Mouse (Mus musculus): ENCODE measurements around the gene Zbtb17. TPM values are rescaled to one million over a fixed set of nuclear protein-coding genes. Genes with fewer than 3 reads are reported as not detected.

Gene Zbtb17
- 31.9 and 33.2 TPM in 2 replicates for polyA plus RNA-seq (2012; rRNA removed)

DNA sequence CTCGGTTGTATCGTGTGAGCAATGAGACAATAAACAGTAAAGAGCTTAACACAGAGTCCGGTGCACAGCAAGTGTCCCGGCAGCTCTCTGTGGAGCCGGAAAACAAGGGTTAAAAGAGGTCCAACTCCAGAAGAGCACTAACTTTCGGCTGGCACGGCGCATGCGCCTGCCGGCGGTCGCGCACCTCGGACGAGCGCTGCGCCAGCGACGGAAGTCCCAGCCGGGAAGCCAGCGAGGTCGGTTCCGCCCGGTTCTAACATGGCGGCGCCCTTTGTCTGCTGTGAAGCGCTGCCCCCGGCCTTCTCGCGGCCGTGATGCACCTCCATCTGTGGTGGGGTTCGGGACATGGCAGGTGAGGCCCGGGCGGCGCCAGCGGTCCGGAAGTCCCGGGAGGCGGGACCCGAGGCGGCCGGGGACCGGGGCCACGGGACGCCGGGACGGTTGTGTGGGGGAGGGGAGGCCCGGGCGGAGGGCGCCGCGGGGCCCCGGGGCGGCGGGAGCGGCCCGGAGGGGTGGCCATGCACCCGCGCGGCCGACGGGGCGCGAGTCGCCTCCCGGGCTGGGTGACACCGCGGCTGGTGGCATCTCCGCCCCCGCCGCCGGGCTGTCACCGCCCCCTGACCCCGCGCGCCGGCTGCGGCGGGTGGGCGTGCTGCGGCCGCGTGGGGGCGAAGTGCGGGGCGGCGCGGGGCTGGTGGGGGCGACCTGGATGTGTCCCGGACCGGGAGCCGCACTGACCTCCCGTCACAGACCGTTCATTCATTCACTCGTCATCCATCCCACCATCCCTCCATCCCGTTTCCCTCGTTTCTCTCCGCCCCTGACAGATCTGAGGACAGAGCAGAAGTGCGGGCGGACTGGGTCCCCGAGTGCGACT lies at the start of gene Zbtb17:
Zbtb17 (plus strand) TSS at position 204 of the 877 bp plus-strand sequence.
- 1% methylated on average over 97 of the region's 102 CpGs for WGBS
- DNase-seq (ENCODE audit: low read depth, low spot score) = peak; percentile 42

GRCm38 (mm10) chr4:141394751-141395150 lies 49.7 kb upstream of the Zbtb17 start:
- 24% methylated on average over 16 of the region's 16 CpGs for WGBS
- no peak for DNase-seq (ENCODE audit: low read depth, low spot score)

DNA sequence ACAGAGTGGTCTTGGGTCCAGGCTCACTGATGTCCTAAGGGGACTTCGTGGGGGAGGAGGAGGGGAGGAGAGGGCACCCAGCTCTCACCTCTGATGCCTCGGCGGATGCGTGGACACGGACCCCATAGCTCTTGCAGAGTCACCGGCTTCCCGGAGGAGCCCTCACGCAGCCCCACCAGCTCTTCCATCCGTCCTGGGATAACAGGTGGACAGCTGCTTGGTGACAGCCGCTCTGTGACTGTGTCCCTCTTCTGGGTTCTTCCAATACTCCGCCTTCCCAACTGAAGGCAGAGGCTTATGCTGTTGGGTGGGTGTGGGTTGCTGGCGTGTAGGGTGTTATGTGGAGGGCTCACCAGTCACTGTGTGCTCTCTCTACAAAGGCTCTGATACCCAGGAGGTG lies 46.6 kb upstream of the Zbtb17 start:
- DNase-seq (ENCODE audit: low read depth, low spot score) = no peak
- WGBS = 74% methylated on average over 12 of the region's 12 CpGs

- WGBS = 32% methylated on average over 12 of the region's 12 CpGs
- no peak for DNase-seq (ENCODE audit: low read depth, low spot score)
Measured at GRCm38 (mm10) chr4:141398545-141398944, 45.9 kb upstream of the Zbtb17 start, which contains the start of gene Clcnka. Clcnka (minus strand) TSS chr4:141398724.

GRCm38 (mm10) chr4:141400171-141400570 lies 44.3 kb upstream of the Zbtb17 start:
- DNase-seq (ENCODE audit: low read depth, low spot score) = no peak
- WGBS = 85% methylated on average over 15 of the region's 15 CpGs

- DNase-seq (ENCODE audit: low read depth, low spot score) = peak; percentile 51
- WGBS = 14% methylated on average over 15 of the region's 15 CpGs
Measured at GRCm38 (mm10) chr4:141404518-141405313, 39.7 kb upstream of the Zbtb17 start.

- WGBS = 88% methylated on average over 3 of the region's 3 CpGs
- no peak for DNase-seq (ENCODE audit: low read depth, low spot score)
Measured at GRCm38 (mm10) chr4:141405314-141405622, 39.2 kb upstream of the Zbtb17 start.

DNA sequence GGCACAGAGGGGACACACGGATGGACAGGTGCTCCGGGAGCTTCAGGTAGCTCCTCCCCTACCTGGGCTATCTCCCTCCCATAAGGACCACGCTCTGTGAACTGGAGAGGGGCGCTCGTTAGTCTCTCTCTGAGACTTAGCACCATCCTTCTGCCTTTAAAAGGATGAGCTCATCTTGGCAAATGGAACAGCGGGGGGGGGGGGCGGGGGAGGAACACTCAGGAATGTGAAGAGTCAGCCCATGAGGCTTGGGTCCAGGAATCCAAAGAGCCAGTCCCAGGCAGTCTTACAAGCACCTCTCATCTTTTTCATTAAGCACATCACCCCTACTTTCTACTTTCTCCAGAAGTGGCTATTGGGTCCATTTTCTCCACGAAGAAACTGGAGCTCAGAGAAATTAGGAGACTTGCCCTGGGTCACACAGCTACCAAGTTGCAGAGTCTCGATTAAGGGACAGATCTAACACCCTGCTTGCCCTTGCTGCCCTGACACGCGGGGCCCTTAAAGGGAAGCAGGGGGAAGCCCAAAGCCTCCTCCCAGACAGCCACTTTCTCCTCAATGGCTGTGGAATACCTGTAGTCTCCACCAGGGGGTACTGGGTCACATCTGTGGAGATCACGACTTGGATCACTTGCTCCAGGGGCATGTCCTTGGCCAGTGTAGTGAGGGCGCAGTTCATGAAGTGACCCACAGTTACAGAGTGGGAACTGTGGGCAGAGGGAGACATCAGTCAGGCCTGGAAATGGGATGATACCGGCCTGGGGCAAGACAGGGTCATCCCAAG lies 37.7 kb upstream of the Zbtb17 start:
- DNase-seq (ENCODE audit: low read depth, low spot score) = no peak
- WGBS = 33% methylated on average over 14 of the region's 14 CpGs

- DNase-seq (ENCODE audit: low read depth, low spot score) = no peak
- 91% methylated on average over 3 of the region's 3 CpGs for WGBS
Measured at GRCm38 (mm10) chr4:141408577-141408976, 35.9 kb upstream of the Zbtb17 start.

DNA sequence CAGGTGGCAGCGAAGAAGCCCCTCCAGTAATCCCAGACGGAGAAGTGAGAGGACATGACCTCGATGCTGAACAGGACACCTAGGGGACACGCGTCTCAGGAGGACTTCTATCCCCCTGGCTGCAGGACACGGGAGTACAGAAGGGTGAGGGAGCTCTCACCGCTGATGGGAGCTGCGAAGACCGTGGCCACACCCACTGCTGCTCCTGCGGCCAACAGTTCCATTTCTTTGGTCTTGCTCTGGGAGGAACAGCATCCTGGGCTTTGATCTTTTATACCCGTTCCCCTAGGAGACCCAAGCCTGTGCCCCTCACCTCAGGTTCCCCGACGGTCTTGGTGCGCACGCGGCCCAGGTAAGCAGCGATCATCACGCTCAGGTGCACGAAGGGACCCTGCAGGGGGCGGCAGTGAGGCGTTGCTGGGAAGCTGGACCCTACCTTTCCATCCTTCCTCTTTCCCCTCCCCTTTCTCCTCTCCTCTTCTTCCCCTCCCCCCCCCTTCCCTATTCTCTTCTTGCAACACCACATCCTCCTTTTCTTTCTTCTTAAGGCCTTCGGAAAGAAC lies 32.9 kb upstream of the Zbtb17 start:
- DNase-seq (ENCODE audit: low read depth, low spot score) = no peak
- WGBS = 32% methylated on average over 22 of the region's 22 CpGs

- 42% methylated on average over 7 of the region's 7 CpGs for WGBS
- no peak for DNase-seq (ENCODE audit: low read depth, low spot score)
Measured at GRCm38 (mm10) chr4:141415924-141416323, 28.5 kb upstream of the Zbtb17 start, which contains the start of gene Clcnkb. Clcnkb (minus strand) TSS chr4:141416014.

- WGBS = 55% methylated on average over 27 of the region's 27 CpGs
- no peak for DNase-seq (ENCODE audit: low read depth, low spot score)
Measured at GRCm38 (mm10) chr4:141419398-141420191, 24.9 kb upstream of the Zbtb17 start.

DNA sequence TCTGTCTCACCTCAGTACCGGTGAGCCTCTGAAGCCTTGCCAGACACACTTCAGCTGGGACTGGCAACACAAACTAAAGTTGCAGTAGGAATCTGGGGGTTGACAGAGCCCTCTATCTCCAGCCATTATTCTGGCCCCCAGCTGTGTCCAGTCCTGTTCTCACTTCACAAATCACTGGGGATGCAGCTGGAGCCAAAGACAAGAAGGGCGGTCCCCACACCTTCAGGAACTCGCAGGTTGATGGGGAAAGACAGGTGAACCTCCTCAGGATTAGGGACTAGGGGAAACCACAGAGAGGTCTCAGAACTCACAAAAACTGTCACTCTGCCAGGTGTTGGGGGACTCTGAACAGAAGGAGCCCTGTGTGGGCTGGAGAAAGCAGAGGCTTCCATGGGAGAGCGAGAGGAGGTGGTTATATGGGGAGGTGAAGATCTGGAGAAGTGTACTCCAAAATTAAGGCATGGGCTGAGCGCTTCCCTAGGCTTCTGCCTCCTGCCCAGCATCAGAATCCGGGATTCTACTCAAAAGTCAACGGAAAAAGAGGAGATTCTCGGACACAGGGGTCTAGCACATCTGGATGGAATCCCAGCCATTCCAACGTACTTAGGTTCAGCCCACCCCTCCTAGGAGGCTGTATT lies 24.1 kb upstream of the Zbtb17 start, which contains the start of gene Hspb7:
Hspb7 (plus strand) TSS at position 588 of the 638 bp plus-strand sequence.
- DNase-seq (ENCODE audit: low read depth, low spot score) = no peak

DNA sequence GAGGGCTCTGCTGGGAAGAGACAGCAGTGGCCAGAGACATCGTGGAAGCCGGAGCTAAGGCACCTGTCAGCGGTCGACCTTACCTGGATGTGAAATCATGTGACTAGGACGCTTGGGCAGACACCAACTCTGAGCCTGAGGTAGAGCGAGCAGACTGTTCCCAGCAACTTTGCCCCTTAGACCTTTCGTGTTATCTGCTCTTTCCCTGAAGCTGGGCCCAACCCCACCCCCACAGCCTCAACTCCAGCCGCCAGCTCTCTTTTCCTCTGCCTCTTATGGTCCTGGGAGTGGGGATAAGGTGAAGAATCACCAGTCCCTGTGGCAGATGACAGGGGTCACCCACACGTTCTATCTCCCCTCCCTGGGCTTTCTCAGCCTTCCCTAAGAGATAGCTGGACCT lies 23.6 kb upstream of the Zbtb17 start:
- 50% methylated on average over 9 of the region's 9 CpGs for WGBS
- DNase-seq (ENCODE audit: low read depth, low spot score) = no peak

More for the DNA sequence above, 24.1 kb upstream of the Zbtb17 start, which contains the start of gene Hspb7:
- 57% methylated on average over 9 of the region's 9 CpGs for WGBS

DNA sequence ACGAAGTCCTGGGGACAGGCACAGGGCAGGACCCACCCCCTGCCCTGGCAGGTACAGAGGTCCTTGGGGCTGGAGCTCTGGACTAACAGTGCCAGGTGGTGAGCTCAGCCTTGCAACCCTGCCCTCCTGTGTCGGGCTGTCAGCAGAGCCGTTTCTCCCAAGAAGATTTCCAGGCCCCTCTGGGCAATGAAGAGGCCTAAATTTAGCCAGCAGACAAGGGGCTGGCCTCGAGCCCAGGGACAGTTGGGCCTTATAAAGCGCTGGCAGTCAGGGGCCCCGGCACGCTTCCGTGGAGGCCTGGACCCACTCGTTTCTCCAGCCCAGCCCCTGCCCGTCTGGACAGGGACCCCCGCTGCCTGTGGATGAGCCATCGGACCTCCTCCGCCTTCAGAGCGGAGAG lies 23.0 kb upstream of the Zbtb17 start:
- DNase-seq (ENCODE audit: low read depth, low spot score) = no peak
- WGBS = 57% methylated on average over 14 of the region's 14 CpGs

GRCm38 (mm10) chr4:141422841-141423240 lies 21.6 kb upstream of the Zbtb17 start:
- 70% methylated on average over 5 of the region's 5 CpGs for WGBS
- no peak for DNase-seq (ENCODE audit: low read depth, low spot score)

- 64% methylated on average over 5 of the region's 5 CpGs for WGBS
- no peak for DNase-seq (ENCODE audit: low read depth, low spot score)
Measured at GRCm38 (mm10) chr4:141423288-141423687, 21.2 kb upstream of the Zbtb17 start.

Data from large intestine, adult 2 months (tissue).